Mouse (Mus musculus): ENCODE measurements around the gene Cd300e. TPM values are rescaled to one million over a fixed set of nuclear protein-coding genes. Genes with fewer than 3 reads are reported as not detected.

Cd300e gene
- polyA plus RNA-seq, 1 experiment from 2014 or later = 0.08 TPM

- Histone ChIP-seq H3K36me3 (ENCODE audit: control insufficient read depth, insufficient read depth, low read length) (no peaks in the 10 kb centered on the region), H3K27me3 (replicated peaks; ENCODE audit: control insufficient read depth, insufficient read depth, low read length) (0 out of 2 replicates have a peak, but pooled peaks cover 5% of the 10 kb centered on the region), H3K4me1 (ENCODE audit: control insufficient read depth, insufficient read depth, low read depth, low read length) (no peaks in the 10 kb centered on the region), H3K4me2 (ENCODE audit: low read length) (no peak overlapping the region), H3K9me3 (ENCODE audit: control insufficient read depth, low read length) (no peaks in the 10 kb centered on the region), H3K4me3 (ENCODE audit: low read length) (no peak overlapping the region), H3K9ac (ENCODE audit: low read depth, low read length) (no peak overlapping the region), H3K27ac (ENCODE audit: low read depth, low read length) (no peak overlapping the region)
- no peak for ATAC-seq
- 15% methylated on average over 12 of the region's 12 CpGs for WGBS
These were observed 22.6 kb upstream of the Cd300e start for GRCm38 (mm10) chr11:115084595-115084994.

GRCm38 (mm10) chr11:115083376-115084139 lies 21.6 kb upstream of the Cd300e start:
- no peaks in the 10 kb centered on the region for H3K36me3 ChIP-seq (ENCODE audit: control insufficient read depth, insufficient read depth, low read length)
- no peak for ATAC-seq
- H3K4me1 ChIP-seq (ENCODE audit: control insufficient read depth, insufficient read depth, low read depth, low read length) = no peaks in the 10 kb centered on the region
- WGBS = 46% methylated on average over 18 of the region's 18 CpGs
- H3K9ac ChIP-seq (ENCODE audit: low read depth, low read length) = no peak overlapping the region
- no peak overlapping the region for H3K4me2 ChIP-seq (ENCODE audit: low read length)
- no peaks in the 10 kb centered on the region for H3K9me3 ChIP-seq (ENCODE audit: control insufficient read depth, low read length)
- H3K4me3 ChIP-seq (ENCODE audit: low read length) = no peak overlapping the region
- H3K27ac ChIP-seq (ENCODE audit: low read depth, low read length) = no peak overlapping the region
- 0 out of 2 replicates have a peak, but pooled peaks cover 5% of the 10 kb centered on the region for H3K27me3 ChIP-seq (replicated peaks; ENCODE audit: control insufficient read depth, insufficient read depth, low read length)

- Histone ChIP-seq H3K27ac (ENCODE audit: low read depth, low read length) (no peak overlapping the region), H3K27me3 (replicated peaks; ENCODE audit: control insufficient read depth, insufficient read depth, low read length) (0 out of 2 replicates have a peak, but pooled peaks cover 5% of the 10 kb centered on the region), H3K9me3 (ENCODE audit: control insufficient read depth, low read length) (no peaks in the 10 kb centered on the region), H3K9ac (ENCODE audit: low read depth, low read length) (no peak overlapping the region), H3K4me1 (ENCODE audit: control insufficient read depth, insufficient read depth, low read depth, low read length) (no peaks in the 10 kb centered on the region), H3K4me2 (ENCODE audit: low read length) (no peak overlapping the region), H3K36me3 (ENCODE audit: control insufficient read depth, insufficient read depth, low read length) (no peaks in the 10 kb centered on the region), H3K4me3 (ENCODE audit: low read length) (no peak overlapping the region)
- ATAC-seq = no peak
- 78% methylated on average over 6 of the region's 6 CpGs for WGBS
These were observed 20.2 kb upstream of the Cd300e start for GRCm38 (mm10) chr11:115082196-115082595.

- H3K4me3 ChIP-seq (ENCODE audit: low read length) = no peak overlapping the region
- H3K27me3 ChIP-seq (replicated peaks; ENCODE audit: control insufficient read depth, insufficient read depth, low read length) = 0 out of 2 replicates have a peak, but pooled peaks cover 5% of the 10 kb centered on the region
- no peaks in the 10 kb centered on the region for H3K9me3 ChIP-seq (ENCODE audit: control insufficient read depth, low read length)
- 60% methylated on average over 3 of the region's 3 CpGs for WGBS
- no peak overlapping the region for H3K4me2 ChIP-seq (ENCODE audit: low read length)
- no peak overlapping the region for H3K9ac ChIP-seq (ENCODE audit: low read depth, low read length)
- no peaks in the 10 kb centered on the region for H3K4me1 ChIP-seq (ENCODE audit: control insufficient read depth, insufficient read depth, low read depth, low read length)
- ATAC-seq = no peak
- no peaks in the 10 kb centered on the region for H3K36me3 ChIP-seq (ENCODE audit: control insufficient read depth, insufficient read depth, low read length)
- H3K27ac ChIP-seq (ENCODE audit: low read depth, low read length) = no peak overlapping the region
These were observed 19.4 kb upstream of the Cd300e start for GRCm38 (mm10) chr11:115081373-115081772.

- no peak overlapping the region for H3K9ac ChIP-seq (ENCODE audit: low read depth, low read length)
- 36% methylated on average over 13 of the region's 13 CpGs for WGBS
- no peaks in the 10 kb centered on the region for H3K4me1 ChIP-seq (ENCODE audit: control insufficient read depth, insufficient read depth, low read depth, low read length)
- H3K9me3 ChIP-seq (ENCODE audit: control insufficient read depth, low read length) = no peaks in the 10 kb centered on the region
- H3K27ac ChIP-seq (ENCODE audit: low read depth, low read length) = no peak overlapping the region
- no peak; the same call in 1 of the 2 replicates for ATAC-seq
- 0 out of 2 replicates have a peak, but pooled peaks cover 2% of the 10 kb centered on the region for H3K27me3 ChIP-seq (replicated peaks; ENCODE audit: control insufficient read depth, insufficient read depth, low read length)
- no peaks in the 10 kb centered on the region for H3K36me3 ChIP-seq (ENCODE audit: control insufficient read depth, insufficient read depth, low read length)
- H3K4me2 ChIP-seq (ENCODE audit: low read length) = no peak overlapping the region
- no peak overlapping the region for H3K4me3 ChIP-seq (ENCODE audit: low read length)
These were observed 18.9 kb upstream of the Cd300e start for GRCm38 (mm10) chr11:115080886-115081285.

GRCm38 (mm10) chr11:115078680-115079079 lies 16.7 kb upstream of the Cd300e start:
- H3K36me3 ChIP-seq (ENCODE audit: control insufficient read depth, insufficient read depth, low read length) = no peaks in the 10 kb centered on the region
- no peaks in the 10 kb centered on the region for H3K9me3 ChIP-seq (ENCODE audit: control insufficient read depth, low read length)
- no peak overlapping the region for H3K4me3 ChIP-seq (ENCODE audit: low read length)
- 83% methylated on average over 5 of the region's 5 CpGs for WGBS
- no peaks in the 10 kb centered on the region for H3K4me1 ChIP-seq (ENCODE audit: control insufficient read depth, insufficient read depth, low read depth, low read length)
- no peak overlapping the region for H3K4me2 ChIP-seq (ENCODE audit: low read length)
- H3K9ac ChIP-seq (ENCODE audit: low read depth, low read length) = no peak overlapping the region
- no peak for ATAC-seq
- no peaks in the 10 kb centered on the region for H3K27me3 ChIP-seq (replicated peaks; ENCODE audit: control insufficient read depth, insufficient read depth, low read length)
- no peak overlapping the region for H3K27ac ChIP-seq (ENCODE audit: low read depth, low read length)

GRCm38 (mm10) chr11:115077436-115077835 lies 15.5 kb upstream of the Cd300e start:
- Histone ChIP-seq H3K9ac (ENCODE audit: low read depth, low read length) (no peak overlapping the region), H3K27me3 (replicated peaks; ENCODE audit: control insufficient read depth, insufficient read depth, low read length) (no peaks in the 10 kb centered on the region), H3K36me3 (ENCODE audit: control insufficient read depth, insufficient read depth, low read length) (no peaks in the 10 kb centered on the region), H3K27ac (ENCODE audit: low read depth, low read length) (no peak overlapping the region), H3K4me3 (ENCODE audit: low read length) (no peak overlapping the region), H3K9me3 (ENCODE audit: control insufficient read depth, low read length) (no peaks in the 10 kb centered on the region), H3K4me2 (ENCODE audit: low read length) (no peak overlapping the region), H3K4me1 (ENCODE audit: control insufficient read depth, insufficient read depth, low read depth, low read length) (no peaks in the 10 kb centered on the region)
- no peak for ATAC-seq
- WGBS = 96% methylated on average over 1 of the region's 1 CpGs

GRCm38 (mm10) chr11:115075859-115076258 lies 13.9 kb upstream of the Cd300e start:
- no peak for ATAC-seq
- H3K4me1 ChIP-seq (ENCODE audit: control insufficient read depth, insufficient read depth, low read depth, low read length) = peaks cover 11% of the 10 kb centered on the region
- 57% methylated on average over 5 of the region's 5 CpGs for WGBS

GRCm38 (mm10) chr11:115075407-115075806 lies 13.4 kb upstream of the Cd300e start:
- H3K4me2 ChIP-seq (ENCODE audit: low read length) = no peak overlapping the region
- ATAC-seq = no peak
- H3K27ac ChIP-seq (ENCODE audit: low read depth, low read length) = no peak overlapping the region
- no peaks in the 10 kb centered on the region for H3K27me3 ChIP-seq (replicated peaks; ENCODE audit: control insufficient read depth, insufficient read depth, low read length)
- no peak overlapping the region for H3K9ac ChIP-seq (ENCODE audit: low read depth, low read length)
- peaks cover 11% of the 10 kb centered on the region for H3K4me1 ChIP-seq (ENCODE audit: control insufficient read depth, insufficient read depth, low read depth, low read length)
- WGBS = 78% methylated on average over 7 of the region's 7 CpGs
- H3K4me3 ChIP-seq (ENCODE audit: low read length) = no peak overlapping the region
- H3K9me3 ChIP-seq (ENCODE audit: control insufficient read depth, low read length) = no peaks in the 10 kb centered on the region
- H3K36me3 ChIP-seq (ENCODE audit: control insufficient read depth, insufficient read depth, low read length) = no peaks in the 10 kb centered on the region

More at GRCm38 (mm10) chr11:115075859-115076258, 13.9 kb upstream of the Cd300e start:
- no peak overlapping the region for H3K4me3 ChIP-seq (ENCODE audit: low read length)
- no peak overlapping the region for H3K27ac ChIP-seq (ENCODE audit: low read depth, low read length)
- H3K9me3 ChIP-seq (ENCODE audit: control insufficient read depth, low read length) = no peaks in the 10 kb centered on the region
- H3K27me3 ChIP-seq (replicated peaks; ENCODE audit: control insufficient read depth, insufficient read depth, low read length) = no peaks in the 10 kb centered on the region
- H3K9ac ChIP-seq (ENCODE audit: low read depth, low read length) = no peak overlapping the region
- no peak overlapping the region for H3K4me2 ChIP-seq (ENCODE audit: low read length)
- no peaks in the 10 kb centered on the region for H3K36me3 ChIP-seq (ENCODE audit: control insufficient read depth, insufficient read depth, low read length)
